Mouse (Mus musculus): Measurements from ENCODE around the gene Msl1. TPM values are rescaled to one million over a fixed set of nuclear protein-coding genes. Genes with fewer than 3 reads are reported as not detected.
A peak's percentile ranks its signal among the peaks of the same experiment; 100 is the strongest.

Msl1 gene
- total and polyA plus RNA-seq, 2 experiments from 2014 or later = 24.1 to 94.6 TPM

DNA sequence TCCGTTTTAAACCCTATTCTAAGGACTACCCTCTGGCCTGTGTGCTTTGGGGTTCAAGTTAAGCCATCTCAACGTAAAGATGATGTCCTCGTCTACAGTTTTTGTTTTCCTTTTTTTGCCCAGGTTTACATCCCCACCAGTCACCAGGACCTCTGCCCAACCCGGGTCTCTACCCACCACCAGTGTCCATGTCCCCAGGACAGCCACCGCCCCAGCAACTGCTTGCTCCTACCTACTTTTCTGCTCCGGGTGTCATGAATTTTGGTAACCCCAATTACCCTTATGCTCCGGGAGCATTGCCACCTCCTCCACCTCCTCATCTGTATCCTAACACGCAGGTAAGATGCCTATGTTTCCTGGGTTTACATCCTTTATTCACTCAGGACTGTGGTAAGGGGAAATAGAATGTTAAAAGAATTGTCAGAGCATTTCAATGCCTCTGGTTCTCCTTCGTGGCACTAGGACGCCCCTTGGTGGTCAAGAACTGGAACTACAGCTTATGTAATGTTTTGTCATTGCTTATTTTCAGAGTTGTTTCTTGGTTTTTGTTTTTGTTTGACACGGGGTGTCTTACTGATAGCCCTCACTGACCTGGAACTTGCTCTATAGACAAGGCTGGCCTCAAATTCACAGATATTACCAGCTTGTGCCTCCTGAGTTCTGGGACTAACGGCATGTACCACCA, 33.9 kb downstream of the Msl1 start:
- H3K4me3 ChIP-seq (ENCODE audit: low read depth, low read length) = no peak overlapping the region
- H3K9ac ChIP-seq = no peak overlapping the region
- DNase-seq (peak; percentile 57), ATAC-seq (no peak)
- peaks cover 73% of the 10 kb centered on the region for H3K36me3 ChIP-seq (ENCODE audit: insufficient read depth)
- H3K9me3 ChIP-seq (ENCODE audit: low read length) = no peaks in the 10 kb centered on the region
- no peaks in the 10 kb centered on the region for H3K27me3 ChIP-seq (ENCODE audit: insufficient read depth, low read length)
- H3K27ac ChIP-seq (ENCODE audit: low read depth, low read length) = no peak overlapping the region
- 72% methylated on average over 12 of the region's 12 CpGs for WGBS
- TF ChIP-seq CTCF (IDR thresholded peaks at IDR 0.05; ENCODE audit: low read depth) = peak; percentile 77
- no peaks in the 10 kb centered on the region for H3K4me1 ChIP-seq (ENCODE audit: insufficient read depth)
- no peak overlapping the region for H3K4me2 ChIP-seq (ENCODE audit: low read depth)

DNA sequence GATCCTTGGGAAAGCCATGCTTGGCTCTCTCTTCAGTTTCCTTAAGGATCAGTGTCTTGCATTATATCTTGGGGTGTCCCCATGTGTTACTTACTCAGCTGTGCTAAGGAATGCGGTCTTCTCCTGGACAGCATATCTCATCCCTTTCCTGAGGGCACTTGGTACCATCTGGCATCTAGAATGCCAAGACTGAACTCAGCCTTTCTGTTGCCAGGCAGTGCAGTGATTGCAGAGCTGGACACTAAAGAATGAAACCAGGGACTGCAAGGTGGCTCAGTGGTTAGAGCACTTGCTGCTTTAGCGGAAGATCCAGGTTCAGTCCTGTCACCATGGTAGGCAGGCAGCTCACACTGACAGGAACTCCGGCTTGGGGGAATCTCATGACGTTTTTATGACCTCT, 34.6 kb downstream of the Msl1 start:
- Histone ChIP-seq H3K36me3 (ENCODE audit: insufficient read depth) (peaks cover 66% of the 10 kb centered on the region), H3K4me2 (ENCODE audit: low read depth) (no peak overlapping the region), H3K9ac (no peak overlapping the region), H3K4me1 (ENCODE audit: insufficient read depth) (peaks cover 4% of the 10 kb centered on the region), H3K9me3 (ENCODE audit: low read length) (no peaks in the 10 kb centered on the region), H3K4me3 (ENCODE audit: low read depth, low read length) (no peak overlapping the region), H3K27me3 (ENCODE audit: insufficient read depth, low read length) (no peaks in the 10 kb centered on the region), H3K27ac (ENCODE audit: low read depth, low read length) (no peak overlapping the region)
- ATAC-seq = no peak
- WGBS = 82% methylated on average over 4 of the region's 4 CpGs
- no peak for DNase-seq
- TF ChIP-seq CTCF (IDR thresholded peaks at IDR 0.05; ENCODE audit: low read depth) = no peak

DNA sequence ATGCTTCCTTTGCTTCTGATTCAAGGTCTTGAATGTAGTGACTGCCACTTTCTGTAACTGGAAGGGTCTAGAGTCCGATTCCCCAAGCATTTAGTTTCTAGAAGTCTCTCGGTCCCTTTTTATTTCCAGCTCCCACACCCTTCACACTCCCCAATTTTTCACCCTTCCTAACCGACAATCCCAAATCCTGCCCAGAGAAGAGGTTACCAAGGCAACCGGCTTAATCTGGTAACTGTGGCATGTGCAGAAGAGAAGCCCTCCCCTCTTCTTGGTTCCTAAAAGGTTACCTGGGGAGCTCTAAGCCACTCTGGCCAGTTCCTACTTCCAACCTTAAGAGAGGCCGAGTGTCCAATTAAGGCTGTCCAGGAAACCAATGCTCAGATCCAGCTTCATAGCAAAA, 40.0 kb downstream of the Msl1 start:
- WGBS = 18% methylated on average over 5 of the region's 5 CpGs
- Histone ChIP-seq H3K27me3 (ENCODE audit: insufficient read depth, low read length) (no peaks in the 10 kb centered on the region), H3K27ac (ENCODE audit: low read depth, low read length) (peak overlapping the region; percentile 69), H3K4me3 (ENCODE audit: low read depth, low read length) (no peak overlapping the region), H3K4me1 (ENCODE audit: insufficient read depth) (peaks cover 26% of the 10 kb centered on the region), H3K4me2 (ENCODE audit: low read depth) (no peak overlapping the region), H3K36me3 (ENCODE audit: insufficient read depth) (peaks cover 30% of the 10 kb centered on the region), H3K9ac (no peak overlapping the region), H3K9me3 (ENCODE audit: low read length) (no peaks in the 10 kb centered on the region)
- ATAC-seq (peak; percentile 47; the same call in 1 of the 2 replicates), DNase-seq (peak; percentile 69)
- no peak for TF ChIP-seq CTCF (IDR thresholded peaks at IDR 0.05; ENCODE audit: low read depth)

DNA sequence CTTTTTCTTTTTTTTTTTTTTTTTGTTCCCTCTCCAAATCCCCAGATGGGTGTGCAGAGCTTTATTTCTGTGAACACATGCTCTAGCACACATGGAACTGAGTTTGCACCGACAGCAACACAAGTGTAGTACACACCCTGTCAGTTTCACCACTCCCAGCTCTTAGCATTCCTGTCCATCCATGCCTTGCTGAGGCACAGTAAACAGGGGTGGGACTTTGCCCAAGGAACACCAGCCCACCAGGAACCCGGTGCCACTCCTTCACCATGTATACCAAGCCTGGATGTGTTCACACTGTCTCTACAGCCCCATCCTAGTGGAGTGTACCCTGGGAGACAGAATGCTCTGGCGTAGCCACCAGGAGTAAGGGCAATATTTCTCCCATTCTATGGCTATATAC, 40.4 kb downstream of the Msl1 start:
- Histone ChIP-seq H3K9me3 (ENCODE audit: low read length) (no peaks in the 10 kb centered on the region), H3K4me3 (ENCODE audit: low read depth, low read length) (no peak overlapping the region), H3K27ac (ENCODE audit: low read depth, low read length) (peak overlapping the region; percentile 77), H3K36me3 (ENCODE audit: insufficient read depth) (peaks cover 26% of the 10 kb centered on the region), H3K4me2 (ENCODE audit: low read depth) (peak overlapping the region; percentile 93; the same call in 1 of the 2 replicates), H3K9ac (no peak overlapping the region), H3K4me1 (ENCODE audit: insufficient read depth) (peaks cover 26% of the 10 kb centered on the region), H3K27me3 (ENCODE audit: insufficient read depth, low read length) (no peaks in the 10 kb centered on the region)
- ATAC-seq (peak; percentile 34), DNase-seq (peak; percentile 59)
- no peak for TF ChIP-seq CTCF (IDR thresholded peaks at IDR 0.05; ENCODE audit: low read depth)
- WGBS = 46% methylated on average over 3 of the region's 3 CpGs

DNA sequence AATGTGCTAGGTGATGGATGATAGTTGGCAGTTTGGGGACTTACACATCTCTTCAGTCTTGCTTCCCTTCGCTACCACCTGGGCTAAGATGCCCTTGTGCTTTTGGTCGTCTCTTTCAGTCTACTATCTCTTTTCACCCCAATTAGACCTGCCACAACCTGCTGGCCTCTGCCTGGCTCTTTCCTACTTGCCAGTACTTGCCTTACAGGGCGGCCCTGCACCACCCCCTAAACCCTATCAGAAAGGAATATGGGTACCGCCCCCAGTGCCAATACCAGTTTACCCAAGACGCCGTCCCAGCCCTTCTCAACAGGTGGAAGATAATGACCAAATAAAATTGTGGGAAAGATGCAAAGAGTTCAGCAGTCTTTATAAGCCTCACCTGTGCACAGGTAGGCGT, 40.8 kb downstream of the Msl1 start:
- H3K36me3 ChIP-seq (ENCODE audit: insufficient read depth) = peaks cover 26% of the 10 kb centered on the region
- WGBS = 28% methylated on average over 7 of the region's 7 CpGs
- H3K27me3 ChIP-seq (ENCODE audit: insufficient read depth, low read length) = no peaks in the 10 kb centered on the region
- TF ChIP-seq CTCF (IDR thresholded peaks at IDR 0.05; ENCODE audit: low read depth) = no peak
- DNase-seq (no peak), ATAC-seq (no peak)
- peak overlapping the region; percentile 77 for H3K27ac ChIP-seq (ENCODE audit: low read depth, low read length)
- H3K4me1 ChIP-seq (ENCODE audit: insufficient read depth) = peaks cover 26% of the 10 kb centered on the region
- no peaks in the 10 kb centered on the region for H3K9me3 ChIP-seq (ENCODE audit: low read length)
- no peak overlapping the region for H3K9ac ChIP-seq
- H3K4me2 ChIP-seq (ENCODE audit: low read depth) = peak overlapping the region; percentile 93
- peak overlapping the region; percentile 76 for H3K4me3 ChIP-seq (ENCODE audit: low read depth, low read length)

DNA sequence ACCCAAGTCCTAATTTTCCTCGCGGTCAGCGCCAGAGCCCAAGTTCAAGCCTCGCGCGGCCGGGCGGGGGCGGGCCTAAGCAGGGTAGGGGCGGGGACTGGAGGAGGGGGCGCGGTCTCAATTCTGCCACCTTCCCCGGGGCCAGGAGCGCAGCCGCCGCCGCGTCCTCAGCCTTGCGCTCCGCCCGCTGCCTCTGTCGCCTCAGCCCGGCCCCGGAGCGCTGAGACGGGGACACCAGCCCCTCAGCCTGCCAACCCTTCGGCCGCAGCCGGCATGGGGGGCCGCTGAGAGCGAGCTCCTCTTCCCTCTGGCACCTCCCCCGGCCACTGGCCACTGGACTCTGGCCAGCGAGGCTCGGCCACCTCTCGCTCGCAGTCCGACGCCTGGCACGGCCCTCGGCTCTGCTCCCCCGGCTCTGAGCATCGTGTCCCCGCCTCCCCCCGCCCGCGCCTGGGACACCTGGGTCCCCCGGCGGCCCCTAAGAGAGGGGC, 41.4 kb downstream of the Msl1 start, which contains the start of gene Rapgefl1:
Gene Rapgefl1, plus strand, starts transcription at position 135 of the 491 bp plus-strand sequence.
- peaks cover 26% of the 10 kb centered on the region for H3K4me1 ChIP-seq (ENCODE audit: insufficient read depth)
- peak; percentile 76 for DNase-seq
- no peaks in the 10 kb centered on the region for H3K9me3 ChIP-seq (ENCODE audit: low read length)
- peaks cover 20% of the 10 kb centered on the region for H3K36me3 ChIP-seq (ENCODE audit: insufficient read depth)
- TF ChIP-seq CTCF (IDR thresholded peaks at IDR 0.05; ENCODE audit: low read depth) = no peak
- H3K27ac ChIP-seq (ENCODE audit: low read depth, low read length) = peak within 1 kb of the TSS; percentile 77
- peak; percentile 90 for ATAC-seq
- peak within 1 kb of the TSS; percentile 93 for H3K4me2 ChIP-seq (ENCODE audit: low read depth)
- peak within 1 kb of the TSS; percentile 76 for H3K4me3 ChIP-seq (ENCODE audit: low read depth, low read length)
- no peaks in the 10 kb centered on the region for H3K27me3 ChIP-seq (ENCODE audit: insufficient read depth, low read length)
- peak within 1 kb of the TSS; percentile 86 for H3K9ac ChIP-seq
- WGBS = 0% methylated on average over 40 of the region's 48 CpGs

DNA sequence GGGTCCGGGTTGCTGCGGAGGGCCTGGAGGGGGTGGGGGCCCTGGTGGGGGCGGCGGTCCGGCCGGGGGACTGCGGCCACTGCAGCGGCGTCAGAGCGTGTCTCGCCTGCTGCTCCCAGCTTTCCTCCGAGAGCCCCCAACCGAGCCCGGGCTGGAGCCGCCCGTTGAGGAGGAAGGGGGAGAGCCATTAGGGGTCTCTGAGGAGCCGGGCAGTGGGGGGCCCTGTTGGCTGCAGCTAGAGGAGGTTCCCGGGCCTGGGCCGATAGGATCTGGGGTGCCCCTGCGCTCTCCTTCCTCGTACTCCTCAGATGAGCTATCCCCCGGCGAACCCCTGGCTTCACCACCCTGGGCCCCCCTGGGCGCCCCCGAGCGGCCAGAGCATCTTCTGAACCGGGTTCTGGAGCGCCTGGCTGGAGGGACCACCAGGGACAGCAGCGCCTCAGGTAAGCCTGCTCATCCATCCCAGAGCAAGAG, 42.0 kb downstream of the Msl1 start:
- peak; percentile 32; the same call in 1 of the 2 replicates for TF ChIP-seq CTCF (IDR thresholded peaks at IDR 0.05; ENCODE audit: low read depth)
- peak; percentile 28 for ATAC-seq
- Histone ChIP-seq H3K27ac (ENCODE audit: low read depth, low read length) (peak overlapping the region; percentile 77; the same call in 1 of the 2 replicates), H3K27me3 (ENCODE audit: insufficient read depth, low read length) (no peaks in the 10 kb centered on the region), H3K4me2 (ENCODE audit: low read depth) (peak overlapping the region; percentile 93), H3K4me1 (ENCODE audit: insufficient read depth) (peaks cover 26% of the 10 kb centered on the region), H3K36me3 (ENCODE audit: insufficient read depth) (peaks cover 14% of the 10 kb centered on the region), H3K9me3 (ENCODE audit: low read length) (no peaks in the 10 kb centered on the region), H3K9ac (peak overlapping the region; percentile 86), H3K4me3 (ENCODE audit: low read depth, low read length) (peak overlapping the region; percentile 76)
- peak; percentile 17 for DNase-seq
- 1% methylated on average over 27 of the region's 29 CpGs for WGBS
